ENCODE assay signal across 21 mouse cellular contexts in the genomic region with DNA sequence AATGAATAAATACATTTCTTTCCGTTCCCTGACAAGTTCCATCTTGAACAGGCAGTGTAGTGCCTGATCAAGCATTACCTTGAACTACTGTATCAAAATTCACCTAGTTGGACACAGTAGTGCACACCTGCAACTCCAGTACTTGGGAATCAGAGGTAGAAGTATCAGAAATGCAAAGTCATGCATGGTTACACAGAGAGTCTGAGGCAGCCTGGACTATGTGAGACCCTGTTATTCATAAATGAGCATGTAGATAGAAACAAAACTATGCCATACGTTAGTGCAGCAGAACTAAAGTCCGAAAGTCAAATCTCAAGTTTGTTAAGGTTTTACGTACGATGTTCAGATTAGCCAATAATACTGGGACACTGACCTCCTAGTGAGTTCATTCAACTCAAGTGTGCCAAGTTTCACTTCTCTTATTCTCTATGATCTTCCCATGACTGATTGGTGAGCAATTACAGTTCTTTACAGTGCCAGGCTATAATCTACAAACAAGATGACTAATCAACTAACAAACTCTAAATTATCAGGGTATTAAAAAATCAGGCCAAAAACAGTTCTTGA. TPM values are rescaled to one million over a fixed set of nuclear protein-coding genes. Genes with fewer than 3 reads are reported as not detected.
A peak's percentile ranks its signal among the peaks of the same experiment; 100 is the strongest.
DNase-seq lines count a peak whose midpoint lies in the region; ATAC-seq and TF ChIP-seq lines count a peak whose summit lies in the region.
"Had no signal": no experiment of that assay in that cellular context is flagged by ENCODE, and none has a peak within 500 bp of the region (broad histone marks: within the 10 kb centered on the region; RNA-seq: fewer than 3 reads in every experiment).

No protein-coding gene starts in this region.

- TF ChIP-seq EP300 in lung, postnatal 0 days (IDR thresholded peaks at IDR 0.05): no peak

- WGBS in kidney, adult 2 months: 35% methylated on average over 5 of the region's 5 CpGs
- 84% methylated on average over 5 of the region's 5 CpGs for WGBS in lung, postnatal 0 days

- H3K9me3 ChIP-seq in lung, postnatal 0 days (ENCODE audit: low read length): no peaks in the 10 kb centered on the region
- H3K9me3 ChIP-seq: forebrain, embryonic 12.5 days; heart, embryonic 12.5 days; liver, embryonic 15.5 days; midbrain, embryonic 12.5 days had no signal

- no peaks in the 10 kb centered on the region for H3K27me3 ChIP-seq in kidney, adult 2 months (replicated peaks; ENCODE audit: control insufficient read depth, insufficient read depth, low read length)
- no peaks in the 10 kb centered on the region for H3K27me3 ChIP-seq in lung, postnatal 0 days (replicated peaks; ENCODE audit: insufficient read depth, low read length)
- H3K27me3 ChIP-seq in splenic B cell, adult 2 months (ENCODE audit: control insufficient read depth, insufficient read depth, low read length, poor library complexity, severe bottlenecking): no peaks in the 10 kb centered on the region
- H3K27me3 ChIP-seq: forebrain, embryonic 12.5 days; heart, embryonic 12.5 days; liver, embryonic 15.5 days; midbrain, embryonic 12.5 days had no signal

- H3K9ac ChIP-seq in lung, postnatal 0 days (replicated peaks; ENCODE audit: low read depth): no peak overlapping the region
- H3K9ac ChIP-seq: forebrain, embryonic 12.5 days; heart, embryonic 12.5 days; liver, embryonic 15.5 days; midbrain, embryonic 12.5 days had no signal

- no peak overlapping the region for H3K27ac ChIP-seq in kidney, adult 2 months (ENCODE audit: insufficient read depth, low read depth, low read length)
- no peak overlapping the region for H3K27ac ChIP-seq in lung, postnatal 0 days (ENCODE audit: low read length)
- H3K27ac ChIP-seq: forebrain, embryonic 12.5 days; liver, embryonic 15.5 days; midbrain, embryonic 12.5 days had no signal

- ATAC-seq in lung, postnatal 0 days: no peak
- peak; percentile 7 to 59; a peak in 2 of 4 replicates for ATAC-seq in hematopoietic stem cell, adult 5-6 weeks (replicated peaks in 1 of 2; ENCODE audit: insufficient read depth in 1 of 2, low FRiP score in 2 of 2, low TSS enrichment in 1 of 2, low read depth in 1 of 2, poor library complexity in 2 of 2, severe bottlenecking in 2 of 2)
- no peak for ATAC-seq in cerebellum, adult (ENCODE audit: insufficient number of reproducible peaks, low FRiP score, low TSS enrichment)
- ATAC-seq: CD4-positive, CD25-positive, alpha-beta regulatory T cell, adult 4 months; inflammation-experienced regulatory T-cells, adult 6 months had no signal

- no peak for TF ChIP-seq CTCF in kidney, adult 2 months (conservative IDR thresholded peaks at IDR 0.05; ENCODE audit: insufficient read depth, insufficient read length, low read depth, low read length)
- no peak for TF ChIP-seq CTCF in lung, postnatal 0 days (IDR thresholded peaks at IDR 0.05)

- 0 out of 2 replicates have a peak, but pooled peaks cover 6% of the 10 kb centered on the region for H3K4me1 ChIP-seq in kidney, adult 2 months (ENCODE audit: control insufficient read depth, insufficient read depth, low read length)
- H3K4me1 ChIP-seq in lung, postnatal 0 days (ENCODE audit: insufficient read depth, low read depth, low read length): no peaks in the 10 kb centered on the region
- H3K4me1 ChIP-seq: forebrain, embryonic 12.5 days; heart, embryonic 12.5 days; midbrain, embryonic 12.5 days had no signal

- H3K36me3 ChIP-seq in kidney, adult 2 months (ENCODE audit: control insufficient read depth, insufficient read depth, low read length): no peaks in the 10 kb centered on the region
- no peaks in the 10 kb centered on the region for H3K36me3 ChIP-seq in lung, postnatal 0 days (ENCODE audit: insufficient read depth, low read length)
- no peaks in the 10 kb centered on the region for H3K36me3 ChIP-seq in splenic B cell, adult 2 months (ENCODE audit: control insufficient read depth, insufficient read depth, low read length, poor library complexity, severe bottlenecking)
- H3K36me3 ChIP-seq: forebrain, embryonic 12.5 days; heart, embryonic 12.5 days; liver, embryonic 15.5 days; midbrain, embryonic 12.5 days had no signal

- no peak overlapping the region for H3K4me2 ChIP-seq in lung, postnatal 0 days (replicated peaks; ENCODE audit: low read depth, low read length)
- H3K4me2 ChIP-seq: forebrain, embryonic 12.5 days; heart, embryonic 12.5 days; liver, embryonic 15.5 days; midbrain, embryonic 12.5 days had no signal

- TF ChIP-seq POLR2A in kidney, adult 2 months (IDR thresholded peaks at IDR 0.05; ENCODE audit: low read depth, low read length): no peak

- no peak overlapping the region for H3K4me3 ChIP-seq in kidney, adult 2 months (ENCODE audit: insufficient read depth, low read depth, low read length)
- no peak overlapping the region for H3K4me3 ChIP-seq in lung, postnatal 0 days (ENCODE audit: low read depth, low read length)
- H3K4me3 ChIP-seq: forebrain, embryonic 12.5 days; heart, embryonic 12.5 days; liver, embryonic 15.5 days; midbrain, embryonic 12.5 days had no signal

- peak; percentile 42 for DNase-seq in kidney, adult 2 months
- DNase-seq in kidney, adult 11 months: no peak
- peak; percentile 29 for DNase-seq in lung, postnatal 0 days (ENCODE audit: low spot score)
- no peak for DNase-seq in lung, postnatal 36 days
- peak; percentile 63 for DNase-seq in splenic B cell, adult 2 months (ENCODE audit: low read depth, low spot score)
- DNase-seq in urinary bladder, adult 2 months (ENCODE audit: low spot score): no peak
- DNase-seq: adrenal gland, postnatal 10 days; cerebellum, adult 9-10 months; gastrocnemius, postnatal 36 days; heart, postnatal 4 days; lung, postnatal 14 days; right cerebral cortex, postnatal 4 days; thymus, postnatal 4 days had no signal

RNA-seq across cellular contexts. Expression of gene March5, which starts 50.5 kb away (rescaled TPM):
- 32.0 and 43.0 TPM in 2 replicates for polyA plus RNA-seq in kidney, adult 2 months (2012; rRNA removed)
- 83.1 and 97.6 TPM in 2 replicates for polyA plus RNA-seq in lung, postnatal 0 days (2015; fragmentation: Nextera tagmentation; extraction: Ambion mirVana)
- 72.2 and 97.6 TPM in 2 replicates for total RNA-seq in hematopoietic stem cell, adult 5-6 weeks (2017)
- polyA plus RNA-seq in urinary bladder, adult 2 months (2012; rRNA removed): 54.8 and 58.1 TPM in 2 replicates

RNA-seq across cellular contexts. Expression of gene Cpeb3, which starts 51.5 kb away (rescaled TPM):
- 14.2 and 16.4 TPM in 2 replicates for polyA plus RNA-seq in kidney, adult 2 months (2012; rRNA removed)
- polyA plus RNA-seq in lung, postnatal 0 days (2015; fragmentation: Nextera tagmentation; extraction: Ambion mirVana): 1.3 and 2.3 TPM in 2 replicates
- 0.40 and 0.44 TPM in 2 replicates for total RNA-seq in hematopoietic stem cell, adult 5-6 weeks (2017)
- 5.5 and 7.0 TPM in 2 replicates for polyA plus RNA-seq in urinary bladder, adult 2 months (2012; rRNA removed)
- polyA plus RNA-seq: CD4-positive, CD25-positive, alpha-beta regulatory T cell, adult 4 months; inflammation-experienced regulatory T-cells, adult 6 months had no signal

Comparison
In these comparisons a context has a peak if more than half of its experiments do, and no peak if none do; other contexts are left out.
1. DNase-seq: peak in kidney, adult 2 months (single experiment), lung, postnatal 0 days (single experiment) and splenic B cell, adult 2 months (single experiment); none in kidney, adult 11 months (single experiment), lung, postnatal 36 days (single experiment) and urinary bladder, adult 2 months (single experiment).
2. ATAC-seq: peak in hematopoietic stem cell, adult 5-6 weeks (2 of 2); none in lung, postnatal 0 days (single experiment) and cerebellum, adult (single experiment).